Mouse (Mus musculus) heart, postnatal 14 days (tissue): ENCODE measurements around the gene Jph3. TPM values are rescaled to one million over a fixed set of nuclear protein-coding genes. Genes with fewer than 3 reads are reported as not detected.

Source experiments
- DNase-seq, 2 experiments: peaks; one replicate each; pipeline ENCODE4 v3.0.0; 2021 to 2022
- intact Hi-C: fragments of 180-260 bp; cut with DNase I; formaldehyde crosslinking; loops from one replicate; pipeline ENCODE4 v1.15.1; 2025
- total RNA-seq, 2 experiments: library from RNA; stranded (reverse); gene quantifications; 2 replicates each; pipeline ENCODE4 v1.2.3; 2021

Jph3 gene
- total RNA-seq, 2 experiments from 2014 or later: not detected

DNA sequence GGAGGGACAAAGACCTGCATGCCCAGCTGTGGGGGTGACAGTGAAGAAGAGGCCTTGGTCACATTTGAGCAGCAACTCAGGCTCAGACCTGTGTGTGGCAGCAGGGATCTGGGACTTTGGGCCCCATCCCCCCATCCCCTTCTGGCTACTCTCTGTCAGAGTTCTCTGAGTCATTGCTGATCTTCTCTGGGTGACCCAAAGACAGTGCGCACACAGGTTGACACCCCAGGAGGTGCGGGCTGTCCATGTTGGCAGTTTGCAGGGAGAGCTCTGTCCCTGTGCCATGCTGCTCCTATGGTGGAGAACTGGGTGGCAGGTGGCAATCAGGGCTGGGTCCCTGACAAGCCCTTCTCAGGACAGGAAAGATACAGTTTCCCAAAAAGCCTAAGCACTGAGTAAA, 40.2 kb downstream of the Jph3 start:
- intact Hi-C loops: no loop called here
- DNase-seq: no peak

DNA sequence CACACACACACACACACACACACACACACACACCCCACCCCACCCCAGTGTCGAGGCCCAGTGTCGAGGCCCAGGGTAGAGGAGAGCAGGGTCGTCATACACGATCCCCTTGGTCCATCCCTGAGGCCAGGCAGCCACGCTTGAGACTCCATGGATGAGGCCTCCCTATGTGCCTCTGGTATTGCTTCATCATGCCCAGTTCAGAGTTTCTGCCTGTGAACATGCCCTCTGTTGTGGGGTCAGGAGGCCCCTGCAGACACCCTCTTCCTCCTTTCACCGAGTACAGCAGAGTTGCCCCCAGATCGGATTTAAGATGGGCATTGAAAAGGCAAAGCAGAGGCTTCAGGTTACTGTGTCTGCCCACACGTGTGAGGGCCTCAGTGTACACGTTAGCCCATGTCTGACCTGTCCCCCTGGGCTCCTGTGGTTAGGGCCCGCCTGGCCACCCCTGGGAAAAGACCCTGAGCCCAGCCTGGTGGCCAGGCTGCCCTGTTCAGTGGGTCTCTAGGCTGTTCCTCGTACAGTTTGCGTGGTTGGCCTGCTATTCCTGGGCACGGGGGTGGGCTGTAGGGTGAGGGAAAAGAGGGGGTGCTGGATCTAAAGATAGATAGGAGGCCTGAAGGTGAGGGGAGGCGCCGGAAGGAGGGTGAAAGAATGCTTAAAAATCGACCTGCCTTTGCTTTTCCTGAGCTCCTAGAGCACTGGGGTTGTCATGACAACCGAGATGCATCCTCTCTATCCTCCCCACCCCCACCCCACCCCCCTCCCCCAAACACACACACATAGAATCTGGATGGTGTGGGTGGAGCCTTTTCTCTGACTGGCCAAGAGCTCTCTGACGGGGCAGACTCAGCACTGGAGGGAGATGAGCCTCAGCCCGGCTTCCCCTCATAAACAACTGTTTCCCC, 41.7 kb downstream of the Jph3 start:
- no peak for DNase-seq
- intact Hi-C loops: no loop called here

DNA sequence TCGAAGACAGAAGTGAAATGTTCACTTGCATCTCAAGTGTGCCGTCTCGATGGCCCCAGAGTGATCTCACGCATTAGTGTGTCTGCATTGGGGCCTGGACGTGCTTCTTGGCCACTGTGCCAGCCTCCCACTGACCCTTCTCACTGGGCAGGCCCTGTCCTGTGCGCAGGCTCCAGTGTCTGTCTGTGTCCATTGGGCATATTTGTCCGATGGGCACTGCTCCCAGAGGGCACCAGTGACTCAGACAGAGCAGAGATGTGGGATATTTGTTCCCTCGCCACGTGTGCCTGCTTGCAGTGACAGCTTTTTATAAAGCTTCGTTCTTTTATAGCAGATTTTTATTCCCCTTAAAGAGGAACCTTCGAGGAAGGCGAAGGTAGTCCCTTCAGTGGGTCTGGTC, 44.5 kb downstream of the Jph3 start:
- DNase-seq: no peak
- intact Hi-C loops: no loop called here

DNA sequence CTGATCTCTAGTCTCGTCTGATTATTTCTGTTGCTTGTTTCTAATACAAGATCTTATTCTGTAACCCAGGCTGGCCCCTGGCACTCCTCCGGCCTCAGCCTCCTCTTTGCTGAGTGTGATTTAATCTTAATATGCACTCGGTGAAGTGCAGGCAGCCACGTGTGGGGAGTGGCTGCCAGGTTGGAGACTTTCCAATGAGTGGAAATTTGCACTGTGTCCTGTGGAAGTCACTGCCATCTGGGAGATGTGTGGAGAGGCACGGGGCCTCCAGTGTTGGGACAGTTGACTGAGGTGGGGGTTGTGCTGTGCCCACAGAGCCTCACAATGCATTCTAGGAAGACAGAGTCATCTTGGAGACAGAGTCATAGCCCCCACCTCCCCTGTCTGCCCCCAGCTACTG, 53.1 kb downstream of the Jph3 start:
- intact Hi-C loops: no loop called here

DNA sequence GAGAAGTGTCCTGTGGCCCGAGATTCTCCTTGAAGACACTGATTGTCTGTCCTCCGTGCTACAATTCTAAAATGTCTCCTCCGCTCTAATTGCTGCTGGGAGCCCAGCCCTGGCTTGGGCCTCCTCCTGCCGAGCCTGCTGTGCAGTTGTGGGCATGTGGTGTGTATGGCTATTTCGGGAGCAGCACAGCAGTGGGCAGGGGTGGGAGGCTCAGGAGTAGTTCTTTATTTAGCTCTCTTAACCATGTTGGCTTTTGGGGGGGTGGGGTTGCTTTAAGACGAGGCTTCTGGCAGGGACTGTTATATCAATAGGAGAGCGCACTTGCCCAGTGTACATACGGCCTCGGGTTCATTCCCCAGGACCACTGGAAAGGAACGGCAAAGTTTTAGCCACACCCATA, 57.1 kb downstream of the Jph3 start:
- intact Hi-C loops: no loop called here
- peak in 1 of 2 experiments; percentile 34 for DNase-seq

More for the DNA sequence above, 53.1 kb downstream of the Jph3 start:
- DNase-seq: no peak

DNA sequence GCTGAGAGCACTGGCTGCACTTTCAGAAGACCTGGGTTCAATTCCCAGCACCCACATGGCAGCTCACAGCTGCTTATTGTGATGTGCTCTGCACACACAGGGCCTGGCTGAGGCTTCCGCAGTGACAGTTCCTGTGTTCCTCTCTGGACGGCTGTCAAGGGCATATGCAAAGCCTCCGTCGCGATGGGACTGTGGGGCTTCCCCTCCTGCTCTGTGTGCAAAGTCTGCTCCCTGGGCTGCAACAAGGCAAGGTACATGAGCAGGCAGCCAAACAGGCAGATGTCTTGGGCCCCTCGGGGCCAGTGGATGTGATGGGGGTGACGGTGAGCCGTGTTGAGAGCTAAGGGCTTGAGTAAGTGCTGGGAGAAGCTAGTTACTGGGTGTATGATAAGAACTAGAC, 59.4 kb downstream of the Jph3 start:
- no peak for DNase-seq
- intact Hi-C loops: no loop called here

DNA sequence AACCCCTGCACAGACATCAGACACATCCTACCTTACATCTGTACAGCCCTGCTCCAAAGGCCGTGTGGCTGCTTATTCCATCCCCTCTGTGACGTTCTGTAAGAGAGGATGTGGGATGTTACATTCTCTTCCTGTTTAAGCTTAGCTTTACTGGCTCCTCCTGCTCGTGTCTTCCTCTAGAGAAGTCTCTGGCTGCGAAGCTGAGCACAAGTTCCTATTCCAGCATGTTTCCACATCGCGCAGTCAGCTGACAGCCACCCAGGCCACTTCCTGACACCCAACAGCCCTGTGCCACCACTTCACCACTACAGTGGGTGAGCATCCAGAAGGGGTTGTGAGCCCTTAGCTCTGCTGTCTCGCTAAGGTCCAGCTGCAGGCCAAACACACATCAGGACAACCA, 62.7 kb downstream of the Jph3 start:
- intact Hi-C loops: no loop called here
- DNase-seq: no peak

DNA sequence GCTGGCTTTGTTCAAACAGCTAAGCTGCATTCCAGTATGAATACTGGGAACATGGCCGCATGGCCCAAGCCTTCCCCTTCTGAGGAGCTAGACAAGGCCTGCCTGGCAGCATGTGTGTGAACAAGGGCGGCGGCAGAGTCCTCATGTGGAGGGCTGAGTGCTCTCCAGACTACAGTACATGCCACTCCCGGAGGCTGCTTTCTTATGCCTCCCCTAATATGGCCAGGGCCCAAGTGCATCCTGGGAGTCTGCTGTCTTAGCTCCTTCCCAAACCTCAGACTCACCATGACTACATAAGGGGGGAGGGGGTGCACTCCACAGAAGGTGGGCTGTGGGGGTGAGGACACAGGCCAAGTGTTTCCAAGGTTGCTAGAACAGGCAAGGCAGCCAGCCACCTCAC, 63.2 kb downstream of the Jph3 start:
- DNase-seq: no peak
- intact Hi-C loops: no loop called here

DNA sequence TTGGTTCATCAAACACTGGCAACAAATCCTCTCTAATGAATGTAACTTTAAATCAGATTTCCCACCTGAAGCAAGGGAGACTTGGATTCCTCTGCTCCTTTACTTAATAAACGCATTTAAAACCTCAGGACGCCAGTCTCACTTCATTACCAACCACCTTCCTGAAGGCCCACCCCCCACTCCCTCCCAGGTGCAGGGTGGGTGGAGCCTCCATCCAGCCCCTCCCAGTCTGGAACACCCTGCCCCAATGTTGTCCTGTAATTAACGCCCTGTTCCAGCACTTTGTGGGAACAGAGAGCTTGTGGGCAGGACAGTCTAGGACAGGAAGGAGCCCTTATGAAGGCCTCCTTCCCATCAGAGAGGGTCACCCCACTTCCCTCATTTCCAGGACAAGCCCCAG, 64.7 kb downstream of the Jph3 start:
- intact Hi-C loops: no loop called here
- no peak for DNase-seq

DNA sequence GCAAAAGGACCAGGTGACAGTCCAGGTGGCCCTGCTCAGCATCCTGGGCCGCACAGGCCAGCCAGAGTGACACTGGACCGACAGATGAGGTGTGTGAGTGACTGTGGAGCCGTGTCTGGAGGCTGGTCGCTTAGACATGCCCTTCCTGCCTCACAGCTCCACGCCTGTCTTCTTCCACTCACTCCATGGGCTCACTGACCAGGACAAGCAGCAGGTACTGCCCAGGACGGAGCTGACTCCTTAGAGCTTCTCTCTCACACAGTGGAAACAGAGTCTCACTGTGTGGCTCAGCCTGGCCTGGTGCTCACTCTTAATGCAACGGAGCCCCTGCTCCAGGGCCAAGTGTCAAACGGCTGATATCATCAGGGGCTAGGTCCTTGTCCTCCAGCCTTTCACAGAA, 66.0 kb downstream of the Jph3 start:
- no peak for DNase-seq

DNA sequence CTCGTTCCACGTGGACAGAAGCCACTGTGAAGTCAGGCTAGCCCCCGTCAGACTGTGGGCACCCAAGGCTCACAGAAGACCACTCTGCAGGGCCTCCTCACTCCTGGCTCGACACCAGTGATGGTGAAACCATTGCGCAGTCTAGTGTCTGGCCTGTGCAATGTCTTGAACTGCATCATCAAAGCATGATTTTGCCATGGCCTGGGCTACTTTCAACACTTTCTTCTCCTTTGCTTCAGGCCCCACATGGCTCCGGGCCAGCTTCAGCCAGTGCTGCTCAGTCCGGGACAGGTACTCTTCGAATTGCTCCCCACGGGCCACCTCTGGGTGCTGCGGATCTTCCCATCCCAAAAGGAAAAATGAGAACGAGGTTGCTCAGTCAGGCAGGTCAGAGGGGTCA, 67.0 kb downstream of the Jph3 start:
- no peak for DNase-seq
- intact Hi-C loops: no loop called here

More for the DNA sequence above, 66.0 kb downstream of the Jph3 start:
- intact Hi-C loops: no loop called here

DNA sequence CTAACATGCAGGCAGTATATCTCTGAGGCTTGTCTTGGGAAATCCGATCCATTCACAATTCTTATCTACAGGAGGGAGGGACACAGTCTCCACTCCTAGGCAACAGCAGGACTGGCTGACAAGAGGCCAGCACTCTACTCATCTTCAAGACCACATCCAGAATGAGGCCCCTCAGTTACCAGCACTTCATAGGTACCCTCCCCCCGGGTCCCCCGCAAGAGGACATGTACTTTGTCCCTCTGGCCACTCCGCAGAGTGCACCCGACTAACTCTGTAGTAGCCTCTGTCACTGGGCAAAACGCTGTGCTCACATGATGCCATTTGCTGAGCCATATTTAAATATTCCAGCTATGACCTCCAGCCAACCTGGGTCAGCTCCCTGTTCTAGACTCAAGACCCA, 69.0 kb downstream of the Jph3 start:
- intact Hi-C loops: no loop called here
- no peak for DNase-seq

DNA sequence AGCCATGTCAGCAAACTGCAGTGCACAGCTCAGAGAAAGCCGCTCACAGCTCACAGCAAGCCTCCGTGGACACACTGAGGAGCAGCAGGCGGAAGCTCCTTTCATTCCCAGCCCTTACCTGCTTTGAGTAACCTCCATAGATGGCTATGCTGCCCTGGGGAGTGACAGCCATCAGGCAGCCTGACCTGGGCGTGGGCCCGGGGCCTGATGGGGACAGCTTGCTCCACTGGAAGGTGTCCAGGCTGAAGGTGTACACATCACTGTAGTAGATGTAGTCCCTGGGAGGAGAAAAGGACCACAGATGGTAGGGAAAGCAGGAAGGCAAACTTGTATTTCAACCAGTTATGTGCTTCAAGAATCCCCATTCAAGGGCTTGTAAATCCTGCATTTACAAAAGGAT, 75.4 kb downstream of the Jph3 start:
- intact Hi-C loops: no loop called here
- no peak for DNase-seq

DNA sequence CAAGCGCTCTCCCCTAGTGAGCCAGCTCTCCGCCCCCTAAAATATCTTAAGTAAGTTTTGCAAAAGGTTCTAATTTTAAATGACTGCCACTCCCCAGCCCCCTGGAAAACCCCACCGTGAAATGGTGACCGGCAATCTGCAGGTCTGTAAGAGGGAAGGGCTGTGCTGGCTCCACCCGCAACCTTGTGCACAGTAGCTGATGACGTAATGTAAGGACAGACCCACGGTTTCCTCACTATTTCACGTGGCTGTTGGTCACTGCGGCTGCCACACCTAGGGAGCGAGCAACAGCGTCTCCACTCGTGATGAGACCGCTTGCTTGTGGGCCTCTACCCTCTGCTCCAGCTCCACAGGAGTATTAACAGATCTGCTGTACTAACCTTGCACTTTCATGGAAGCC, 76.7 kb downstream of the Jph3 start:
- no peak for DNase-seq
- intact Hi-C loops: no loop called here

DNA sequence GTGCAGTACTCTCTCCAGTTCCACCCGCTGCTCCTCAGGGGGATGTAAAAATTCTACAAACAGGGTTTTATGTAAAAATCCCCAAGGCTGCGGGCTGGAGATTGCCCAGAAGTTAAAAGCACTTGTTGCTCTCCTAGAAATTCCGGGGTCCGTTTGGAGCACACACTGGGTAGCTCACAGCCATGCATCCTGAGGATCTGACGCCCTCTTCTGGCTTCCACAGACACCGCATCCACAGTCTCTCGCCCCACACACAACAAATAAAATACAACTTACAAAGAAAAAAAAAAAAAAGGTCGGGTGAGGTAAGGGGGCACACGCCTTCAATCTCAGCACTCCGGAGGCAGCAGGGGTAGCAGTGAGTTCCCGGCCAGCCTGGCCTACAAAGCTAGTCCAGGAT, 78.6 kb downstream of the Jph3 start:
- DNase-seq: no peak
- intact Hi-C loops: no loop called here

DNA sequence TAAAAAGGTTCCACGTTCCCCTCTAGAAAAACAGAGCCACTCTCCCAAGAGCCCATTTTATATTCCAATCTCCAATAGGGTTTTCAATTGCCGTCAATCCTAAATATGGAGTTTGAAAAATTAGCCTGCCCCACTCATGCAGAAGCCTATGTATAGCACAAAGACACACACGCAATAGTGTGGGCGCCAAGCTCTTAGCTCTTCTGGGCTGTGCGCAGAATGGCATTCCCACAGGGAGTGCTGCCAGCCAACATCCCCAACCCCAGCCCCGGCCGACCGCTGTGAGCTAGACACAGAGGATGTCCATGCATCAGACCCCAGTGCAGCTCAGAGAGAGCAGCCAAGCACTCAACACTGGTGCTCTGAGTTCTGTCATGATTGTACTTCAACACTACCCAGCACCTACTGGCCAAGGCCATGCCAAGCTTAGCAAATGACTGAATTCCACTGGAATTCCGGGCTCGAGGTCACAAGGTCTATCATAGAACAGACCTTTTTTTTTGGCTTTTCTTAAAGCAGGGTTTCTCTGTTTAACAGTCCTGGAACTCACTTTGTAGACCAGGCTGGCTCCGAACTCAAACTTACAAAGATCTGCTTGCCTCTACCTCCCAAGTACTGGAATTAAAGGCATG, 80.2 kb downstream of the Jph3 start:
- no peak for DNase-seq
- intact Hi-C loops: no loop called here

DNA sequence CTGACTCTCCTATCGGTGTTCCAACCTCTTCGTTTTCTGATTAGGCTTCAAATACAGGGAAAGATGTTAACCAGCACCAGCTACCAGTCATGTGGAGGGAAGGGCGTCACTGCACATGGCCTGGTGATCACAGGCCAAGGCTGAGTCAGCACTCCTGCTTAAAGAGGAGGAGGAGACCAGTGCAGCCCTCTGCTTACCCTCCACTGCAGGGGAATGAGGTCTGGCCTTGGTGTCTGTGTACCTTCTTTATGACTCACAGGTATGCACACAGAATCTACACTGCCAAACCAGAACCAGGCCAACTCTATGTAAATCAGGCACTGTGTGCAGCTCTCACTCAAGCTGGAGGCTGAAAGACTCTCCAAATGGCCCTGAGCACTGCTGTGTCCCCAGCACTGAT, 82.1 kb downstream of the Jph3 start:
- no peak for DNase-seq
- intact Hi-C loops: no loop called here

DNA sequence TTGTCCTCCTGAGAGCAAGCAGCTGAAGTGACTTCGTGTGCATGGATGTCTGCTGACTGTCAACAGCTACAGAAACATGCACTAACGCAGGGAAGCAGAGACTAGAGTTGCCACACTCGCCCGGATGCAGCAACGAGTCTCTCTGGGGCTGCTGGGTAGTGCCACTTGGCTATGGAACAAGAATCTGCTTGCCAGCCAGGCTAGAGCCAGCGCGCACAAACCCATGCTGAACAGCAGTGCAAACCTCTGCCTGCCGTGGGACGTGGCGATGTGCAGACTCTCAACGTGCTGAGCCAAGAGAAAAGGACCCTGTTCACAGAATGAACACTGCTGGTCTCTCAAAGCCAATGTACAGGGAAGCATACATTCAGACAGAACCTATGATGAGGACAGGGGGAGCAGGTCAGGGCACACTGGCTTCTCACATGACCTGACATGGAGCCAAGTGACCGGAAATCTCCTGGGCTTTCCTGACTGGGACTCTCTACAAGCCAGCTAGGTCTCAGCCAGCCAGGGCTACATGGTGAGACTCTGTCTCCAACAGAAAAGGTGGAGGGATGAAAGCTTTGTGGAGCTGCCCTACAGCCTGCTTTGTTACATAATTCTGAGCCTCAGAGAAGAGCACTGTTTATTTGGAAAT, 82.6 kb downstream of the Jph3 start:
- DNase-seq: peak in 1 of 2 experiments; percentile 37

DNA sequence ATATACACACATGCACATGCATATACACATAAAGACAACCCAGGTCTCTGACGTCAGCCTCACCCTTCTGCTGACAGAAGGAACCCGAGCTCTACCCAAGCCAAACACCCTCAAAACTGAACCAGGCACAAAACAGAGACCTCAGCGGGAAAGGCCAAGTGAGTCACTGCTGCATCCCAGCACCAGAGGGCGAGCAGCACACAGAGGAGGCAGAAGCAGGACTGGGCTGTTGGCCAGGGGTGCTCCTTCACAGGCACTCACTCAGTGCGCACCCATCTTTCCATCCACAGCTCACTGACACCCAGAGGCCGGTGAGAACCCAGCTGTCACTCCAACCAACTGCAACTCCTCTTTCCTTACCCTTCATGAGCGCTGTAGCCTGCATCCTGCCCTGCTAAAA, 88.8 kb downstream of the Jph3 start:
- DNase-seq: no peak
- intact Hi-C loops: no loop called here

More for the DNA sequence above, 82.6 kb downstream of the Jph3 start:
- intact Hi-C loops: no loop called here

DNA sequence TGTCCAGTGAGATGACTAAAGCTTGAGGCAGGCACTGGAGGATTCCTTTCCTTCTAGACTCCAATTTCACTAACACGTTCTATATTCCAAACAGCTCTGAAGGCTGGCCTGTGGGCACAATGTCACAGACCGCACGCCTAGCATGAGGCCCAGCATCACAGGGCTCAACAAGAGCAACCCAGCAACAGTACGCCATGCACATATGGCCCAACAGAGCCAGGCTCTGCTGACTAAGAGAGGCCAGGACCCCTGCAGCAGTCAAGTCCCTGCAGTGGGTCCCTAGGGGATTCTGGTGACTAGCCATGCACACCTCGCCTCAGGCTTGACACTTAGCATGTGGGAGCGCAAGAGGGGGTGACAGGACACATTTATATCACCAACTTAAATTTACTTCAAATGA, 91.4 kb downstream of the Jph3 start:
- no peak for DNase-seq
- intact Hi-C loops: no loop called here

DNA sequence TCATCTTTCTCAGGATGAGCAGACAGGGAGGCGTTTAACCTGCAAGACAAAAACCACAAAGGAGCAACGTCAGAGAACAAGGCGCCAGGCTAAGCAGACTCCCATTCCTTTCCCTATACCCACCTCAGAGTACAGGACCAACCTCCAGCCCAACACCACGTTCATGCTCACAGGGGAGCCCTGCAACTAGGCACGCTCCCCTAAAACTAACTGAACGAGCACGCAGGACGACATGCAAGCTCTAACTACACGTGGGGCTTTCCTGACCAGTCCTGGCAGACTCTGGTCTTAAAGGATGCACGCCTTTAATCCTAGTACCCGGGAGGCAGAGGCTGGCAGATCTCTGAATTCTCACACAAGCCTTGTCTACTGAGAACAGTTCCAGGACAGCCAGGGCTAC, 91.9 kb downstream of the Jph3 start:
- no peak for DNase-seq
- intact Hi-C loops: no loop called here

DNA sequence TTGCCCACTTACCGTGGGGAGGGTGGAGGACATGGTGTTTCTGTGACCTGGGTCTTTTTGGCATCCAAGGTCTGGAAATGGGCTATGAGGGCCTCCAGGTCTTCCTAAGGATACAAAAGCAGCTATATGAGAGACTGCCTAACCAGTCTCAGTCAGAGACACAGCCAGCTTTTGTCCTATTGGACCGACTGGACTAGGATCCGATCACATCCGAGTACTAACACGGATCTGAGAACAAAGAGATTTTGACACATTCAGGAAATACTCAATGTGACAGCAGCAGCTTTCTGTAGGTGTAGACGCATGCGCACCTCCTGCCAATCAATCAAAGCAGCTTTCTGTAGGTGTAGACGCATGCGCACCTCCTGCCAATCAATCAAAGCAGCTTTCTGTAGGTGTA, 92.3 kb downstream of the Jph3 start:
- intact Hi-C loops: no loop called here
- DNase-seq: no peak
